Mouse (Mus musculus) thymus, postnatal 25 days (tissue): ENCODE data around the gene Chd9.
"Not testable (repeated sequence)": the region's sequence is repeated elsewhere in the genome, so short reads cannot be mapped to it uniquely, and the experiment has no call there.

ENCODE experiments used
- DNase-seq: peaks from one replicate; pipeline ENCODE4 v3.0.0; 2022

The Chd9 gene

DNA sequence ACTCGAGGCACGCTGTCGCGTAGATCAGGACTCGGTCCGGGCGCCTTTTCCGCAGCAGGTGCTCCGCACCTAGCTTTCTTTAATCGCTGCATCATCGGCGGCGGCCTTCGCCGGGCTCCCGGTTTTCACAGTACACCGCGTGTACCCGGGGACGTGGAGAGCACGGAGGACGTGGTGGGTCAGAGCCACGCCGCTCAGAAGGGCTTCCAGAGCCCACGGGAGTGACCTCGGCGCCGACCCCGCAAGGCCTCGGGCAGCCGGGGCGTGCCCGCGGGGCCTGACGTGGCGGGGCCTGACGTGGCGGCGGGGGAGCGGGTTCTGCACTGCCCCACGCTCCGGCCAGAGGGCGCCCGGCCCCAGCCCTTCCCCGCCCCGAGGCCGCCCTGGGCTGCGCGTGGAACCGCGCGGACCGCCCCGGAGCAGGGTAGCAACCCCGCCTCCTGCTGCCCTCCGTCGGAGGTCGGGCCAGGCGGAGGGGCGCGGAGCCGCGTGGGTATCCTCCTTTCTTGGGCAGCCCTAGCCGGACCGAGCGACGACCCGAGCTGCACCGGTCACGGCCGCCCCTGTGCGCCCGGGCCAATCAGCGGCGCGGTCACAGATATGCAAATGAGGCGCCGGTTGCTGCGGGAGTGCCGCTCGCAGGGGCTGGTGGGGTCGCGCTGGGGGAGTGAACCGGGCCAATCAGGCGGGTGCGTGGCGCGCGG, 79.8 kb downstream of the Chd9 start:
- DNase-seq: peak; percentile 94

DNA sequence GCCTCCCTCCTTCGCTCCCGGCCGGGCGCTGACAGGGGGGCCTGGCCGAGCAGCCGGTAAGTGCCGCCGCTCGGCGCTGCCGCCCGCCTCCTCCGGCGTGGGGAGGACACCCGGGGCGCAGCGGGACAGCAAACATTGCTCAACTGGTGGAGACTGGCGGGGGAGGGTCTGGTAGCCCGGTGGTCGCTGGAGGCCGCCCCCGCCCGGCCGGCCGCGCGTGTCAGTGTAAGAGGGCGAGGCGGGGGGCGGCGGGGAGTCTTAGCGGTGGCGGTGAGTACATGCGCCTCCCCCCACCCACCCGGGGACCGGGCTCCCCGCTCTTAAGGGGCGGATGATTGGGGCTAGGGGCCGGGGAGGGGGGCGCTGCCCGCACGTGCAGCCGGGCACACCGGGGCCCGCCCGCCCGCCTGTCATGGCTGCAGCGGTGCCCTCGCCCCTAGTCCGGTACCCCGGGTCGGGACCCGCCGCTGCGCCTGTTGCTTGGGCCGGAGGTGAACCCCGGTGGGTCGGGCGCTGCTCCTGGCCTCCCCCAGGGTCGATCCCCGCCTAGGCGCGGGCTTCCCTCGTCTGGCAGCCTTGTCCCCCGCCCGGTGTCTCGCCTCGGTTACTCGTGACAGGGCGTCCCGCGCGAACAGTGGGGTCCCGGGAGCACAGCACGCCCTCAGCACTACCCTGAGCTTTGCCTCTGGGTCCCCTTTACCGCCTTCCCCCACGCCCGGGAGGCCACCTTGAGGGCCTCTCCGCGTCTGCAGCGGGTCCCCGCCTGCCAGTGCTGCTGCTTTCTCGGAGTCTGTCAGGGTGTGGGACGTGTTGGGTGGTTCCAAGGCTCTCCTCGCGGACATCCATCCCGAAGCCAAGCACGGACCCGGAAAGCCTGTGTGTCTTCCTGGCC, 80.7 kb downstream of the Chd9 start:
- DNase-seq: peak; percentile 67

DNA sequence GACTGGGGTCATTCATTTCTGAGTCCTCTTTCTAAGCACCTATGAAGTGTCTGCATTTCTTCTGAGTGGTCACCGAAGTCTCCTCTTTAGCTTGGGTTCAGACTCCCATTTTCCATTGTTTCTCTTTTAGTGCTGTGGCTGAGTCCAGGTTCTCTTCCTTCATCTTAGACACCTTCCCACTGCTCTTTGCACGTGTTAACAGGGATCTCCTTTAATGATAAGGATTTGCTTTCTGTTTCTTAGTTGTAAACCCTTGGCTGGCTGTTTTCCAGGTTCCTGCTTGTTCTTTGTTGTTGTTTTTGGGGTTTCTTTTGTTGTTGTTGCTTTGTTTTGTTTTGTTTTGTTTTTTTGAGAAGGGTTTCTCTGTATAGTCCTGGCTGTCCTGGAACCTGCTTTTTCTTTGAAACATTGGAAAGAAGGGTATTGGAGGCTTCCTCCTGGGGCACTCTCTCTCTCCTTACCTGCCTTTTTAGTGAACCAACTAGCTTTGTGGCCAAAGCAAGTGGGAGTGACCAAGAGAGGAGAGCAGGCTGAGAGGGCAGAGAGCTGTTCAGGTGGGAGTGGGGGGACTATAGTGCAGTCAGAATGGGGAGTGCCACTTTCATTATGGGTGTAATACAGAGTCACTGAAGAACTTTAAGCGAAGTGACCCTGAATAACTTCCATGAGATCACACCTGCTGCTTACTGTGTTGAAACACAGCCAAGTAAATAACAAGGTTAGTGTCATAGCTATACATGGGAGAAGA, 95.2 kb downstream of the Chd9 start:
- no peak for DNase-seq

DNA sequence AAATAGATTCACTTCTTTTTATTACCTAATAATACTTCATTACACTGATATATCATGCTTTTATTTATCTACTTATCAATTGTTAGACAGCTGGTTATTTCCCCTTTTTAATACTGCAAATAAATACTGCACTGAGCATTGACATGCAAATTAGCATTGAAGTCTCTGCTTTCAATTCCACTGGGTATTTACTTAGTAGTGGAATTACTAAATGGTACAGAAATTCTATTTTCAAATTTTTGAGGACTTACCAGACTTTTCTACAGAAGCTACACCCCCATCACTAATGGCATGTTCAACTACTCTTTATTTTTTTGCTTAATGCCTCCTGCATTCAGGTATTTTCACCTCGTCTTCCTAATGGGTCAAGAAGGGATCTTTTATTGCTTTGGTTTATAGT, 100.3 kb downstream of the Chd9 start:
- DNase-seq: no peak

DNA sequence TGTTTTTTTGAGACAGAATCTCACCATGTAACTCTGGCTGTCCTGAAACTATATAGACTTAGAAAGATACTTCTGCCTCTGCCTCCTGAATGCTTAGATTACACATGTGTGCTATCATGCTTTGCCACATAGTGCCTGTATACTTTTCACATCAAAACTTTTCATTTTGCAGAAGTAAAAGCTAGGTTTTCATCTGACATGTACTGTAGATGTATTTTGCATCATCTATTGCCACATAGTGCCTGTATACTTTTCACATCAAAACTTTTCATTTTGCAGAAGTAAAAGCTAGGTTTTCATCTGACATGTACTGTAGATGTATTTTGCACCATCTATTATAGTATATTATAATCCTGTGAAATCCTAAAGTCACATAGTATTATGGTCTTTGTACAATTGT, 102.0 kb downstream of the Chd9 start:
- DNase-seq: not testable (repeated sequence)

DNA sequence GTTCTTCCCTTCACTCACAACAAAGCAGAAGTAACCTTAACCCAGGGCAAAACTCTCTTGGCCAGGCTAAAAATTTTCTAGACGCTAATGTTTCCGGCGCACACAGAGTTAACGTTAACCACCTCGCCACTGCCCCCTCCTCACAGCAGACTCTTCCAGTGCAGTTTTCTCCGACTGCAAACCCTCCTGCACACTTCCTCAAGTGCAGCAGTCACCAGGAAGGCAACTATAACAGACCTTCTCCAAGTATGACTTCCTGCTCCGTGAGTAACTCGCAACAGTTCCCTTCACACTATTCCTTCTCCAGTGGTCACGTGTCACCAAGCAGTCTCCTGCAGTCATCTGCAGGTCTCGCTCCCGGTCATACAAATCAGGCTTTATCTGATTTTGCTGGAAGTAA, 104.8 kb downstream of the Chd9 start:
- no peak for DNase-seq

DNA sequence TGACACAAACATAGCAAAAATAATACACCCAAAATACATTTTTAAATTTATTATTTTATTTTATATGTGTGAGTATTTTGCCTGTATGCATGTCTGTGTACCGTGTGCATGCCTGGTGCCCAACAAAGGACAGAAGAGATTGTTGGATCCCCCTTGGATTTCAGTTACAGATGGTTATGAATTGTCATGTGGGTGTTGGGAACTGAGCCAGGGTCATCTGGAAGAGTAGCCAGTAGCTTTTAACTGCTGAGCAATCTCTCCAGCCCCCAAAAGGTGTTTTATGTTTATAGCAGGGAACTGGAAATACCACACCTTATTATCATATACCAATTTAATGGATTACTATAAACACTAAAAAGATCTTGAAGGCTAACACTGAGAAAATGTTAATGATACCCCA, 106.6 kb downstream of the Chd9 start:
- no peak for DNase-seq

DNA sequence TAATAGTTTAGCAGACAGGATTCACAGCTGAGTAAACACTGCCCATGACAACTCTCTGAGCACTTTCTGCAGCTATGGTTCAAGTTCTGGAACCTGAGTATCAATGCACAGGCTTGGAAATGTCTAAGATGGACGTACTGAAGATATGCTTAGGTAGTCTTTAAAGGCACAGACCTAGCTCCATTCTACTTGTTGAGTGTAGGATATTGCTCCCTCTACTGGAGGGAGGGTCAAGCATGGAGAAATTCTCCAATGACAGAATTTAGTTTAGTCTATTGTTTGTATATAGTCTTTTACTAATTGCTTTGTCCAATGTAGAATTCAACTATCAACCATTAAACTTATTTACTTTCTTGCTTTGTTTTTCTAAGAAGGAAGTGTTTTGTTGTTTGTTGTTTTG, 108.7 kb downstream of the Chd9 start:
- DNase-seq: no peak

DNA sequence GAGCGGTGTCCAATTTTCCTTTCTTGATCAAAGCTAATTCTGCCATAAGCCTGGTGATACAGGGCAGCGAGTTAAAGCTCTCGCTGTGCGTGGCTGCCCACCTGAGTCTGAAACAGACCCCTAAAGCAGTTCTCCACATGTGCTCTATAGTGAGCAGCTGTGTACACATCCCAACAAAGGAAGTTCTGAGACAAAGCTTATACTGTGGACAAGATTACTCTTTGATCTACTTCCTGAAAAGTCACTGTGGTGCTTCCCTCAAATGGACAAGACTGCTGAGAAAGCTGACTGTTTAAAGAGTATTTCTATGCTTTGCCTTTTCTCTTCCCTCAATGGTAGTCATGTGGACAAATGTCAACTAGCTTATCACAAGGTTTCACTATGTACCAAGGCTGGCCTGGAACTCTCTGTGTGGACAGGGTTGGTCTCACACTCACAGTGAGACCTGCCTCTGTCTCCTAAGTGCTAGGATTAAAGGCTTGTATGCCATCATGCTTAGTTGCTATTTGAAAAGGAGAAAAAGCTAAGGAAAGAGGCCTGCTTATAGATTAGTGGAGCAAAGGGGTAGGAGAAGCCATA, 110.3 kb downstream of the Chd9 start:
- DNase-seq: no peak

DNA sequence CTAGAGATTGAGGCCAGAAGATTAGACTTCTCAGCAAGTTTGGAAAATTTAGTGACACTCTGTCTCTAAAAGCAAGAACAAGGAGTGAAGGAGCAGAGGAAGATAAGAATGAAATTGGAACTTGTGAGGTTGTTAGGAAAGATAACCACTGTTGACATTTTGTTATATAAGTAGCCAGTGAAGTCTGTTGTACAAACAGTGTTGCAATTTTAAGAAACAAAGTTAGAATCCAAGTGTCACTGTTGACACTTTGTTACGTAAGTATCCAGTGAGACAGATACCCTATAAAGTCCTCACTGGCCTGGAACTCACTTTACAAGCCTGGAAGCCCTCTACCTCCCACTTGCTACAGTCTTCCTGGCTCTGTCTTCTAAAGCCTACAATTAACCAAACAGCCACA, 111.7 kb downstream of the Chd9 start:
- no peak for DNase-seq

DNA sequence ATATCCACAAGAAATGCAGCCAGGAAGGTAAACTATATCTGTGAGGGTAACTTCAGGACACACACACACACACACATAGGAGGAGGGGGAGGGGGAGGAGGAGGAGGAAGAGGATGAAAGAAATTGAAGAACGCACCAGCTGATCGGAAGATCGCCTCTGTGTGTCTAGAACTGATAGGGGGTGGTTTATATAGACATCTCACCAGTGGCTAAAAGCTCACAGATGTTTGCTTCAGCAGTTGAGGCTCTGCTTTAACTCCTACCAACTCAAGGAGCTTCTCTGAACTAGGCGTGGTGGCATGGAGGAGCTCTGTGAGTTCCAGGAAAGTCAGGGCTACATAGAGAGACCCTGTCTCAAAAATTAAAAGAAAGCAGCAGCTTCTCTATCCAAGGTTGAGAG, 115.6 kb downstream of the Chd9 start:
- DNase-seq: no peak

DNA sequence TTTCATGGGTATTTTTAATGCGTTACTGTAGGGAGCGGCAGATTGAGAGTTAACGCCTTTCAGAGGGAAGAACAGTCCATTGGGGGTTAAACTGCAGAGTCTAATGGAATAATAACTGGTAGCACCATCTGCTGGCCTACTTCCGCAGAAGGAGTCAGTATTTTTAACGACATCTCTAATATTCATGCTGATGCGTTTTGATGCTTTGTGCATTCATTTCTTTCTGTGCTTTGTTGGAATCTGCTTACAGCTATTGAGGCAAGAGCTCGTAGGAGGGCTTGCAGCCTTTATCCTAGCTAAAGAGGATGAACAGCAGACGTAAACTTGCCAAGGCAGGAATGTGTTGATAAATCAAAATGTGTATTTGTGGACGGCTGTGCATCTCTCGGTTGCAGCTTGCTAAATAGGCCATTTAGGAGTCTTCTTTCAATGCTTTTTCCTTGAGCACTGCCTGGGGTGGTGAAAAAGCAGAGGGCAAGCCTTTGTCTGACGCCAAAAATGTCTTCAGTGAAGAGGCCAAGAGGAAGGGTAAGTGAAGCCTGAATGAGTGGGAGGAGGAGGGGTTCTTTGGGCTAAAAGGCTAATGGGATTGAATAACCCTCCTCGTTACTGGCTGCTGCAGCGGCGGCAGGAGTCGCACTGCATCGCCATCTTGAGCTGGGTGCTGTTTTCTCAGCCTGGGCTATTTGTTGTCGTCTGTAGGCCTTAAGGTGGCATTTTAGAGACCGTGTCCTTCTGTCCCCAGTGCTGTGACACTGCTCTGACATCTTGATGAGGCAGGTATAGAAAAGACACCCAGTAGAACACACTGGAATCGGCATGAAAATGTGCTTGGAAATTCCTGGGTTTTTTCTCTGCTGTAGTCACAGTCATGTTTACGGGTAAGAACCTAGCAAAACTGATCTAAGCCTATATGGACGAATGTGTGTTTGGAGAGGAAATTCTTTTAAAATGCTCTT, 126.9 kb downstream of the Chd9 start:
- DNase-seq: peak; percentile 72

DNA sequence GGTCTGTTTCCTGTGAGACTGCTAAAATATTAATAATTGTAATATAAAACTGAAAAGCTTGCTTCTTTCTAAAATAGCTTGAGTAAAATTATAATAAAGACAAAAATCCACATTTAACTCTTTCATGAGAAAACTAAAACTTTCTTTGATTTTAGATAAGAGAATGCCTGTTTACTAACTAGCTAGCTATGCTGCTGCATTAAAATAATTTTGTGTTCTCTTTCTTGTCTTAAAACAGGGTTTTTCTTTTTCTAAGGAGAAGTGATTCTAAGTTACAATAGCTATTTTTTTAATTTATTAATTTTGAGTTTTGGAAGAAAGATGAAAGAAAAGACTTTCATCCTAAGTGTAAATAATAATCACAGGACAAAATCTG, 127.6 kb downstream of the Chd9 start:
- no peak for DNase-seq

DNA sequence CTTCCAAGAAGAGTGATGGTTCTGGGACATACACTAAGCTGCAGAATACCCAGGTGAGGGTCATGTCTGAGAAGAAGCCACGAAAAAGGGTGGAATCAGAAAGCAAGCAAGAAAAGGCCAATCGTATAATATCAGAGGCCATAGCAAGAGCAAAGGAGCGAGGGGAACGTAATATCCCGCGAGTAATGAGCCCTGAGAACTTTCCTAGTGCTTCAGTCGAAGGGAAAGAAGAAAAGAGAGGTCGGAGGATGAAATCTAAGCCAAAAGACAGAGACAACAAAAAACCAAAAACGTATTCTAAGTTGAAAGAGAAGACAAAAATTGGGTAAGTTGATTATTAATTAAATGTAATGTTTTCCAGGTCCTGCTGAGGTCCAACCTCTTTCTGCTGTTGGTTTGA, 128.2 kb downstream of the Chd9 start:
- no peak for DNase-seq

DNA sequence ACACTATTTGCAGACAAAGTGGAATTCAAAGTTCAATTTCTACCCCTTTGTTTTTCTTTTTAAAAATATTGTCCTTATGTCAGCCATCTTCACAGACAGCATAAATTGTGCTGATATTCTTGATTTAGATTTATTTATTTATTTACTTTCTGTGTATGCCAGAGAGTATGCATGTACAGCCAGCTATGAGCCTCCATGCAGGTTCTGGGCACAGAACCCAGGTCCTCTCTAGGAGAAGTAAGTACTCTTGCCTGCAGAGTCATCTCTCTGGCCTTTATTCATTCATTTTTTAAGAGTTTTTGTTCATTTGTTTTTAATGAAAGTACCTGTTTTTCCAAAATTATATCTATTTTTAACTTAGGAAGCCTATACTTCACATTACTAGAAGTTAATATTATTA, 129.6 kb downstream of the Chd9 start:
- no peak for DNase-seq

DNA sequence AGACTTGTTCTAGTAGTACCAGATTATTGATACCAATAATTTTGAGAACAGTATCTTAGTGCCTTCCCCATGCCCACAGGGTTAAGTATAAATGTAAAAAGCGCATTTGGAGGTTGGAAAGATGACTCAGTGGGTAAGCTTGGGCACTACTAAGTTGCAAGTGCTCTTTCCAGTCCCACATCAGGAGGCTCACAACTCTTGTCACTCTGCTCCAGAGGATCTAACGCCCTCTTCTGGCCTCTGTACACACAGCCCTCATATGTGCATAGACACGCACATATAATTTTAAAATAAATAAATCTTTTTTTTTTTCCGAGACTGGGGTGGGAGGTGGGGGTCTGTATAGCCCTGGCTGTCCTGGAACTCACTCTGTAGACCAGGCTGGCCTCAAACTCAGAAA, 131.6 kb downstream of the Chd9 start:
- DNase-seq: no peak

DNA sequence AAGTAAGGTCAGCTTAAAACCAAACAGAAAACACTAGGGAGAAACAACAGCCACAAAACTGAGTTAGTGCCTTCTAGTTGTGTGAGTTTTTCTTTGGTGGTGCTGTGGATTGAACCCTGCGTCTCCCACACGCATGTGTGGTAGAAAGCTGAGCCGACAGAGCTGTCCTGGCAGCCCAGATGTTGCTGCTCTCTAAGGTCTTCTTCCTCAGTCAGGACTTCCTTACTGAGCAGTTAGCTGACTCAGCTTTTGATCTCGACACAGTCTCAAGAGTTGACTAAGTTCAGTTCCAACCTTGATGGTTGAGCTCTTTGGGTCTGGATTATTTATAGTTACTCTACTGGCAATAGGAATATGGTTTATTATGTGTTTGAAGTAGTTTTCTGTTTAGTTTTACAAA, 133.5 kb downstream of the Chd9 start:
- DNase-seq: peak; percentile 42

DNA sequence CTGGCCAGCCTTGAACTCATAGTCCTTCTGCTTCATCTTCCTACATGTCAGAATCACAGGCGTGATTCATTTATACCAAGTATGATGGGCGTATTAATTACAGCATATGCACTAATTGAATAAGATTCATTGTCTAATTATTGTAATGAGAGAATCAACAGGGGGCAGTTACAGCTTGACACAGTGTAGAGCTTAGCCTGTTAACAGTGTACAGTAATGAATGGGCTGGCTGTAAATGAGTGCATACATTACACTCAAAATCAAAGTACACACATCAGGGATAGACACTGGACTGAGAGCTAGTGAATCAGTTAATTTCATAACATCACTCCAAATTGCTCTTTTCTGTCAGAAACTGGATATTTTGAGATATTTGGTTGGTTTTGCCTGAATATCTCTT, 135.9 kb downstream of the Chd9 start:
- DNase-seq: no peak

DNA sequence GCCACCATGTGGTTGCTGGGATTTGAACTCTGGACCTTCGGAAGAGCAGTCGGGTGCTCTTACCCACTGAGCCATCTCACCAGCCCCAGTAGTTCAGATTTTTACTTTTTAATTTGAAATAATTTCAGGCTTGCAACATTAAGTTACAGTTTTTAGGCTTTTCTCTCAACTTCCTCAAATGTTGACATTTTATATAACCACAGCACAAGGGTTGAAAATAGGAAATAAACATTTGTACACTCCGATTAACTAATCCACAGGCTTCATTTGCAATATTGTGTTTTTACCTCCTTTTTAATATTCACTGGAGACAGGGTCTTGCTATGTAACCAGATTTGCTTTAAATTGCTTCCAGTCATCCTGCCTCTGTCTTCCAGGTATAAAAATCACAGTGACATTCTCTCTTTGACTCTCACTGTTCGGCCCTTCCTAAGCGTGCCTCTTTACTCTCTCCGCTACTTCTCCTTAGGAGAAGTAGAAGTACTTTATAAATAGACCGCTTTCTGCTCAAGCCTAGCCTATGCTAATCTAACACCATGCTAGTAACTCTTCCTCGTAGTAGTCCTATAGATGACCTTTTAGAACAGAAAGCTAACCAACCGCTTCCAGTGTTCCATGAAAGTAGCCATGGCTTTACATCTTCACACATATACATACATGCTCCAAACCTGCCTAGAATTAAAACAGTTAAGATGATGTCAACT, 137.5 kb downstream of the Chd9 start:
- DNase-seq: no peak

DNA sequence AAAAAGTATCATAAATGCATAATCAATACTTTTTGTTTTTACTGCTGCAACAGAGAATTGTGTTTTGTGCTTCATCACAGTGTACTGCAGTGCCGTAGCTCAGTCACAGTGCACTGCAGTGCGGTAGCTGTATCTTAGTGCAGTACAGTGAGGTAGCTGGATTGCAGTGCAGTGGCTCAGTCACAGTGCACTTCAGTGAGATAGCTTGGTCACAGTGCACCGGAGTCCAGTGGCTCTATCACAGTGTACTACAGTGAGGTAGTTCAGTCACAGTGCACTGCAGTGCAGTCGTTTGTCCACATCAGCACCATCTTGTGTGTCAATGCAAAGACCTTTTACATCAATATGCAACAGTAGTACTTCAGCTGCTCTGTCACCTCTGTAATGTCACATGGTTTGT, 140.2 kb downstream of the Chd9 start:
- no peak for DNase-seq

DNA sequence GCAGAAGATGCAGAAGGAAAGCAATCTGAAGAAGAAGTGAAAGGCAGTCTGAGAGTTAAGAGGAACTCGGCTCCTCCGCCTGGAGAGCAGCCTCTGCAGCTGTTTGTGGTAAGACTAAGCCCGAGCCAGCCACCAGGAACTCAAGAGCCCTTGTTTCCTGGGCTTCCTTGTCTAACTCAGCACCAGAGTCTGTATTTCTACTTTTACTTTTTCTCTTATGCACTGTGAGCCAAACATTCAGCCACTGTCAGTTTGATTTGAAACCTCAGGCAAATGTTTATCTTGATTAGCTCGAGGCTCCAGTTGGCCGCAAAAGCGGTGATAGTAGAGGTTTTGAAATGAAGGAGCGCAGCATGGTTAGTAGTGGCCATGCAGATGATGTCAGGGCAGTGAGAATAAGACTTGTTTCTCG, 148.8 kb downstream of the Chd9 start:
- DNase-seq: peak; percentile 41

DNA sequence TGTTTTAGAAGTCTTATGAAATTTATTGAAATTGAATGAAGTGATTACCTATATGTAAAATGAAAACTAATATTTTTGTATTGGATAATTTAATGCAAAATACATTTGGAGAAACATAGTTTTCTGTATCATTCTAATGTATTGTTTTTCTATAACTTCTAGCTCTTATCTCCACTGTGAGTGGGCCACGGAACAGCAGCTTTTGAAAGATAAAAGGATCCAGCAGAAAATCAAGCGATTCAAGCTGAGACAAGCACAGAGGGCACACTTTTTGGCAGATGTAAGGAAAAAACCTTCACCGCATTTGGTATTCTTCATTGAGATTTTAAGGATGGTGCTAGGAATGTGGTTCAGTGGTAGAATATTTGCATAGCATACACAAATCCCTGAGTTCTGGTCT, 150.6 kb downstream of the Chd9 start:
- no peak for DNase-seq
